14 mouse cellular contexts compared by ENCODE assay signal in genomic region chr17:62649293-62649950, GRCm38 (mm10).
DNase-seq lines count a peak whose midpoint lies in the region; ATAC-seq lines count a peak whose summit lies in the region.
"Had no signal": no experiment of that assay in that cellular context is flagged by ENCODE, and none has a peak within 500 bp of the region (broad histone marks: within the 10 kb centered on the region; RNA-seq: fewer than 3 reads in every experiment).

No protein-coding gene starts in this region.

- ATAC-seq in frontal cortex, adult (ENCODE audit: low TSS enrichment): peak; percentile 74
- ATAC-seq: intestine, postnatal 0 days had no signal

- no peak for DNase-seq in frontal cortex, postnatal 10 days (ENCODE audit: low spot score in 2 of 2)
- peak; percentile 34 for DNase-seq in 3T3-L1 (ENCODE audit: low read depth, low spot score)
- DNase-seq in heart, adult 9 months (ENCODE audit: low spot score in 2 of 2): peak; percentile 33 to 68
- DNase-seq in lung, postnatal 10 days: peak; percentile 21
- no peak for DNase-seq in left cerebral cortex, postnatal 10 days (ENCODE audit: extremely low spot score in 1 of 2, low spot score in 2 of 2)
- DNase-seq in thymus, postnatal 4 days: no peak
- no peak for DNase-seq in c-Kit-positive CD71-positive TER-119-positive erythroid progenitor cells, embryonic 14.5 days (ENCODE audit: low spot score)
- DNase-seq: cerebellum, adult 18-20 months; embryo, embryonic 11 days; kidney, postnatal 36 days; liver; midbrain, embryonic 14.5 days had no signal

- intact Hi-C loops in left cerebral cortex, postnatal 10 days (cut with DNase I): no loop called here

Comparison
In these comparisons a context has a peak if more than half of its experiments do, and no peak if none do; other contexts are left out.
1. DNase-seq: peak in 3T3-L1 (single experiment), heart, adult 9 months (2 of 2) and lung, postnatal 10 days (single experiment); none in frontal cortex, postnatal 10 days (0 of 2), left cerebral cortex, postnatal 10 days (0 of 2), thymus, postnatal 4 days (single experiment) and c-Kit-positive CD71-positive TER-119-positive erythroid progenitor cells, embryonic 14.5 days (single experiment).